Mouse (Mus musculus) kidney, postnatal 0 days (tissue): ENCODE measurements at regions not wholly inside any gene's neighbourhood (a gene's known extent, or its start where the extent isn't known, plus 50 kb on each side); places are given as distances from the start of the nearest gene placed in this dataset.
A peak's percentile ranks its signal among the peaks of the same experiment; 100 is the strongest.

Source experiments
- ATAC-seq: fragments of 200-750 bp; cut with Nextera tagmentation; replicated peaks from 2 replicates; pipeline ENCODE4 v1.8.0; 2017; ENCODE audit warnings: low read depth, moderate number of reproducible peaks, moderate TSS enrichment, moderate library complexity; ENCODE audit not compliant: low FRiP score
- DNase-seq: peaks from one replicate; pipeline ENCODE4 v3.0.0-alpha.2; 2016; ENCODE audit warnings: low spot score
- H3K27ac ChIP-seq: fragments of 300-500 bp; sonication (generic); 2 replicates; pipeline ENCODE4 v1.5.1; 2014; ENCODE audit warnings: mild to moderate bottlenecking
- H3K27me3 ChIP-seq: fragments of 300-500 bp; sonication (generic); 2 replicates; pipeline ENCODE4 v1.6.1; 2014; ENCODE audit warnings: low read length, mixed read lengths; ENCODE audit not compliant: insufficient read depth
- H3K36me3 ChIP-seq: fragments of 300-500 bp; sonication (generic); 2 replicates; pipeline ENCODE4 v1.6.1; 2014; ENCODE audit warnings: low read length, mixed read lengths; ENCODE audit not compliant: insufficient read depth
- H3K4me1 ChIP-seq: fragments of 300-500 bp; sonication (generic); replicated peaks from 2 replicates; pipeline ENCODE4 v1.6.1; 2014; ENCODE audit warnings: antibody characterized with exemption, low read length, mixed read lengths; ENCODE audit not compliant: insufficient read depth
- H3K4me2 ChIP-seq: fragments of 300-500 bp; sonication (generic); 2 replicates; pipeline ENCODE4 v1.6.1; 2014; ENCODE audit warnings: mild to moderate bottlenecking, low read length, moderate library complexity, mixed read lengths
- H3K4me3 ChIP-seq: fragments of 300-500 bp; sonication (generic); replicated peaks from 2 replicates; pipeline ENCODE4 v1.5.1; 2014; ENCODE audit warnings: low read depth, low read length
- H3K9ac ChIP-seq: fragments of 300-500 bp; sonication (generic); 2 replicates; pipeline ENCODE4 v1.6.1; 2014; ENCODE audit warnings: low read depth, low read length
- H3K9me3 ChIP-seq: fragments of 300-500 bp; sonication (generic); replicated peaks from 2 replicates; pipeline ENCODE4 v1.6.1; 2016; ENCODE audit warnings: low read length, inconsistent platforms, mixed read lengths
- CTCF ChIP-seq: IDR thresholded peaks from 2 replicates; pipeline ENCODE4 v1.5.1; 2016; ENCODE audit warnings: antibody characterized with exemption, low read depth, mild to moderate bottlenecking, moderate library complexity
- WGBS: fragments of 180-500 bp; shearing (Covaris S2); extraction: QIAGEN DNeasy Blood & Tissue Kit; methylation state at CpG from one replicate; pipeline ENCODE4 v1.1.7; 2014; 5-methylcytosine and 5-hydroxymethylcytosine counted together

GRCm38 (mm10) chr10:126776603-126777002, 124.6 kb downstream of the Atp23 start:
- Histone ChIP-seq H3K9me3 (no peaks in the 10 kb centered on the region), H3K27ac (no peak overlapping the region), H3K4me3 (no peak overlapping the region), H3K4me2 (no peak overlapping the region), H3K36me3 (no peaks in the 10 kb centered on the region), H3K9ac (no peak overlapping the region), H3K27me3 (no peaks in the 10 kb centered on the region), H3K4me1 (no peaks in the 10 kb centered on the region)
- no peak for TF ChIP-seq CTCF
- WGBS: 71% methylated on average over 3 of the region's 3 CpGs
- no peak for ATAC-seq
- no peak for DNase-seq

- Histone ChIP-seq H3K4me2 (no peak overlapping the region), H3K27me3 (no peaks in the 10 kb centered on the region), H3K36me3 (no peaks in the 10 kb centered on the region), H3K4me1 (no peaks in the 10 kb centered on the region), H3K9ac (no peak overlapping the region), H3K4me3 (no peak overlapping the region), H3K9me3 (no peaks in the 10 kb centered on the region), H3K27ac (no peak overlapping the region)
- ATAC-seq: no peak
- TF ChIP-seq CTCF: no peak
- no peak for DNase-seq
- 81% methylated on average over 13 of the region's 13 CpGs for WGBS
Observed at GRCm38 (mm10) chr10:126775946-126776345, 125.2 kb downstream of the Atp23 start.

- TF ChIP-seq CTCF: no peak
- ATAC-seq: no peak
- Histone ChIP-seq H3K4me2 (no peak overlapping the region), H3K36me3 (no peaks in the 10 kb centered on the region), H3K4me3 (no peak overlapping the region), H3K27ac (no peak overlapping the region), H3K9me3 (no peaks in the 10 kb centered on the region), H3K4me1 (no peaks in the 10 kb centered on the region), H3K27me3 (no peaks in the 10 kb centered on the region), H3K9ac (no peak overlapping the region)
- WGBS: 84% methylated on average over 6 of the region's 6 CpGs
- DNase-seq: no peak
Observed at GRCm38 (mm10) chr10:126770446-126771020, 130.6 kb downstream of the Atp23 start.

GRCm38 (mm10) chr10:126765648-126766047, 135.5 kb downstream of the Atp23 start:
- Histone ChIP-seq H3K9me3 (no peaks in the 10 kb centered on the region), H3K4me1 (no peaks in the 10 kb centered on the region), H3K36me3 (no peaks in the 10 kb centered on the region), H3K9ac (no peak overlapping the region), H3K27me3 (no peaks in the 10 kb centered on the region), H3K4me2 (no peak overlapping the region), H3K27ac (no peak overlapping the region), H3K4me3 (no peak overlapping the region)
- 67% methylated on average over 2 of the region's 2 CpGs for WGBS
- no peak for DNase-seq
- no peak for TF ChIP-seq CTCF
- no peak for ATAC-seq

- DNase-seq (no peak), ATAC-seq (no peak)
- 74% methylated on average over 8 of the region's 8 CpGs for WGBS
- no peak overlapping the region for H3K9ac ChIP-seq
- peak; percentile 9; the same call in 1 of the 2 replicates for TF ChIP-seq CTCF
- no peak overlapping the region for H3K4me3 ChIP-seq
- no peaks in the 10 kb centered on the region for H3K36me3 ChIP-seq
- H3K4me1 ChIP-seq: no peaks in the 10 kb centered on the region
- no peaks in the 10 kb centered on the region for H3K27me3 ChIP-seq
- H3K9me3 ChIP-seq: no peaks in the 10 kb centered on the region
- H3K4me2 ChIP-seq: no peak overlapping the region
- H3K27ac ChIP-seq: no peak overlapping the region
Observed at GRCm38 (mm10) chr10:126764740-126765139, 136.4 kb downstream of the Atp23 start.

GRCm38 (mm10) chr10:126763976-126764375, 137.2 kb downstream of the Atp23 start:
- no peaks in the 10 kb centered on the region for H3K9me3 ChIP-seq
- H3K27me3 ChIP-seq: no peaks in the 10 kb centered on the region
- 71% methylated on average over 5 of the region's 5 CpGs for WGBS
- H3K4me1 ChIP-seq: no peaks in the 10 kb centered on the region
- no peak for TF ChIP-seq CTCF
- H3K4me3 ChIP-seq: no peak overlapping the region
- DNase-seq (no peak), ATAC-seq (no peak)
- no peak overlapping the region for H3K9ac ChIP-seq
- no peak overlapping the region for H3K27ac ChIP-seq
- no peaks in the 10 kb centered on the region for H3K36me3 ChIP-seq
- H3K4me2 ChIP-seq: no peak overlapping the region

- TF ChIP-seq CTCF: no peak
- ATAC-seq: no peak
- no peak for DNase-seq
- H3K4me2 ChIP-seq: no peak overlapping the region
- H3K4me1 ChIP-seq: no peaks in the 10 kb centered on the region
- H3K9ac ChIP-seq: no peak overlapping the region
- no peaks in the 10 kb centered on the region for H3K36me3 ChIP-seq
- H3K27ac ChIP-seq: no peak overlapping the region
- H3K27me3 ChIP-seq: no peaks in the 10 kb centered on the region
- H3K9me3 ChIP-seq: no peaks in the 10 kb centered on the region
- WGBS: 85% methylated on average over 7 of the region's 7 CpGs
- no peak overlapping the region for H3K4me3 ChIP-seq
Observed at GRCm38 (mm10) chr10:126758682-126759081, 142.5 kb downstream of the Atp23 start.
